Mouse (Mus musculus) small intestine, adult 2 months (tissue): ENCODE data around the gene Ccr7.

Source experiments
- CTCF ChIP-seq: fragments of 200-500 bp; IDR thresholded peaks from 2 replicates; pipeline ENCODE4 v1.5.1; 2012; ENCODE audit warnings: low read depth, mild to moderate bottlenecking, control low read depth, inconsistent platforms, low read length, moderate library complexity, mixed read lengths; ENCODE audit not compliant: insufficient replicate concordance, insufficient read length; ENCODE audit errors: extremely low read depth
- POLR2A ChIP-seq: fragments of 200-500 bp; IDR thresholded peaks from 2 replicates; pipeline ENCODE4 v1.6.1; 2012; ENCODE audit warnings: low read depth, mild to moderate bottlenecking, control low read depth, inconsistent platforms, low read length, moderate library complexity

- no peak for TF ChIP-seq POLR2A
- no peak for TF ChIP-seq CTCF
These were observed 42.2 kb downstream of the Ccr7 start for GRCm38 (mm10) chr11:99112700-99113099.
